Mouse (Mus musculus): Measurements from ENCODE around the gene Gpx6.

DNA sequence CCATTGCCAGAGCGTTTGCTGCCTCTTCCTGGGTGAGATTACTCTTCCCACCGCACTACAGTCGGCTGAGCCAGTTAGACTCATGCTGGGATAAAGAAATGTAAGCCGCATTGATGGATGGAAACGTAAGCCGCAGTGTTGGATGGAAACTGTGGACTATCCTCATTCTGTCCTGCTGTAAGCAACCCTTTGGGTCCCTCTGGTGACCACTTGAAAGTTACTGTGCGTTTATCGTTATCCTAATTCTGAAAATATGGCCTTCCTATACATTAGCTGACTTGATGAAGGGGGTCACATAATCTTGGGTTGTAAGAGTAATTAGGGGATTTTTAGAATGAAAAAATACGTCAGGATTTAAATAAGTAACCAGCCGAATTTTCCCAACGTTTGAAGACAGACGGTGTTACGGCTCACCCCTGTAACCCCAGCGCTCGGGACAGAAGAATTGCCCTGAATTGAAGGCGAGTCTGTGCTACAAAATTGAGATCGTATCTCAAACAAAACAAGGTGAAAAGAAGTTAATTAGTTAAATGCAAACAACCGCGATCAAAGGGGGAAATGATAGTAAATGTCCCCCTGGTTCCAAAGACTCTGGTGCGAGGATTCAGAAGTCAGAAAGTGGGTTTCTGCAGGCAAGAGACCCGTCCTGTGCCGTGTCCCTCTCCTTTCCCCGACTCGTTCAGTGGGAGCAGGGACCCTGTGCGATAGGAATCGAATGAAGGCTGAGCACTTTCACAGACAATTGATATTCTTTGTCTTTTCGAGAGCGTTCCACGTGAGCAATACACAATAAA is 36.7 kb upstream of the Gpx6 start:
- TF ChIP-seq MAFK (IDR thresholded peaks at IDR 0.05; ENCODE audit: insufficient read depth, low read depth, low read length): no peak
- TF ChIP-seq HCFC1 (IDR thresholded peaks at IDR 0.05; ENCODE audit: borderline replicate concordance, insufficient read depth, low read length): no peak
- no peak for TF ChIP-seq CHD2 (IDR thresholded peaks at IDR 0.05; ENCODE audit: low read depth, low read length)
- TF ChIP-seq ZC3H11A (IDR thresholded peaks at IDR 0.05; ENCODE audit: borderline replicate concordance, low read depth, low read length): no peak
- no peak for TF ChIP-seq ZNF384 (IDR thresholded peaks at IDR 0.05; ENCODE audit: low read depth, low read length)

Data from ES-E14 (cell line).